Mouse (Mus musculus): ENCODE data around the gene Cst11. TPM values are rescaled to one million over a fixed set of nuclear protein-coding genes. Genes with fewer than 3 reads are reported as not detected.

The Cst11 gene
- not detected for total RNA-seq (2023)

DNA sequence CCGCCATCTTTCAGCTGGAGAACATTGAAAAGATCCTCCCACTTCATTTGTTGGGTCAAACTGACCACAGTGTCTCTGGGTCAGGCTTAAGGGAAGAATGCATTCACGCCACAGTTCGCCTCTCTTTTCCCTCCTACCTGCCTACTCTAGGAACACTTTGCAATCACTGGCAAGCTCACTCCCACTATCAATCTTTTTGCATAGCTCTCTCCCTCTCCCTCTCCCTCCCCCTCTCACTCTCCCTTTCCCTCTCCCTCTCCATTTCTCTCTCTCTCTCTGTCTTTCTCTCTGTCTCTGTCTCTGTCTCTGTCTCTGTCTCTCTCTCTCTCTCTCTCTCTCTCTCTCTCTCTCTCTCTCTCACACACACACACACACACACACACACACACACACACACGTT, at the start of gene Cst11:
Gene Cst11 (minus strand): TSS at position 101 of the 400 bp plus-strand sequence.

DNA sequence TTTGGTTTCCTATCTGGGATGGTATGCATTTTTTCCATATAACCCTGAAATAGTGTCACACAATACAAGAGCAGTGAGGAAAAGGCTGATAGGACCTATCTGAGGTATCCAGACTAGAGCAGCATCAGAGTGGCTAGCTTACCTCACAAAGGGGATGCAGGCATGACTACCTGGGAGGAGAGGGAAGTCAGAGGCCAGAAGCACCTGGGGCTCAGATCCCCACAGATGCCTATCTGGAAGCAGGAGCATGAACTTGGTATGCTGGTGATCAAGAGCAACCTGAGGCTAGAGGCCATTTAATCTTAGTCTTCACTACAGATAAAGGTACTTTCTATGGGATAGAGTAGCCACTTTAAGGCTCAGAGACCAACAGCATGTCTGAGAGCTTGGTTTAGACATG, 48.6 kb upstream of the Cst11 start, which contains the start of gene Cst13:
Gene Cst13 (plus strand): TSS at position 173 of the 400 bp plus-strand sequence.

DNA sequence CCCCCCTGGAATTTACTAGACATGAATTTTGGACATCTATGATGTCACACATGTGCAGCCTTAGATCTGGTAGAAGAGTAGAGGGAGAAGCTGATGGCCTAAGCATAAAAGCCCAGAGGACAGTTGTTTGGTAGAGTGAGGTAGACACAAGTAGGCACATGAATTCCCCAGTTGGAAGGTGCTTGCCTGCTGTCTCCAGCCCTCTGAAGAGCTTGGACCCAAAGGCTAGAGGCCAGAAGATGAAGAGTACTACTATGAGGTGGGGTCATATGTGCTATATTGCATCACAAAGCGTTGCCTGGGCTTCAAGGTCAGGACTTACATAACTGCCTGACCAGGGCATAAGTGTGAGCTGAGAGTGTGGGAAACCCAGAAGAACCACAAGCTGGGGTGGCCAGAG, 27.2 kb upstream of the Cst11 start, which contains the start of gene Cst8:
Gene Cst8 (plus strand): TSS at position 301 of the 400 bp plus-strand sequence.

DNA sequence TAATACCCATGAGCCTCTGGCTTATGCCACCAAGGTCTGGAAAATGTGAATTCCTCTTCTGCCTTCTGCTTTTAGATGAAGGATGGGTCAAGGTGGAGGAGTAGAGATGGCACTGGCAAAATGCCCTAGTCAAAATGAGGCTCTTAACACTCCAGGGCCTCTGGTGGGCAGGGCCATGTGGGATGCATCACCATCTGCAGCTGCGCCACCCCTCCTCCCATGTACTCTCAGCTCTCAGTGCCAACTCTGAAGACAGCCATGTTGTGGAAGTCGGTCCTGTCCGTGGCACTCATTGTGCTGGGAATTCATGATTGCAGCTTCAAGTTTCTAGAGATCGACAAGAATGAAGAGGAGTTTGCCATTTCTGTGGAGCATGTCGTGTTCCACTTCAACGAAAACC, 17.8 kb upstream of the Cst11 start, which contains the start of gene Cst12:
Gene Cst12 (plus strand): TSS at position 220 of the 400 bp plus-strand sequence.

DNA sequence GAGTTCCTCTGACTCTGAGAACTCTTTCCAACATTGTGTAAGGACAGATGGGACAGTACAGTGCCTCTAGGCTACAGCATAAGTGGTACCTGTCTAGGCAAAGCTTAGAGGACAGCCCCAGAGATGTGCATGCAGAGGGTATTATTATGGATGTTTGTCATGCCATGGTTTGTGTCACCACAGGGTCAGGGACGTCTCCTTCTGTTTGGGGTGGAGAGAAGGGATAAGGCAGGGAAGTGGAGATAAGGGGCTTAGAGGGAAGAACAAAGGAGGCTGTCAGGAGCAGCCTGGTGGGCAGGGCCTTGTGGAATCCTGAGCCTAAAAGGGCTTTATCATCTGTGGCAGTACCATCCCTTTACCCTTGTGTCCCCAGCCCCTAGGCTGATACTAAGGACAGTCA, 10.4 kb upstream of the Cst11 start, which contains the start of gene 8030411F24Rik:
Gene 8030411F24Rik (plus strand): TSS at position 301 of the 400 bp plus-strand sequence.

DNA sequence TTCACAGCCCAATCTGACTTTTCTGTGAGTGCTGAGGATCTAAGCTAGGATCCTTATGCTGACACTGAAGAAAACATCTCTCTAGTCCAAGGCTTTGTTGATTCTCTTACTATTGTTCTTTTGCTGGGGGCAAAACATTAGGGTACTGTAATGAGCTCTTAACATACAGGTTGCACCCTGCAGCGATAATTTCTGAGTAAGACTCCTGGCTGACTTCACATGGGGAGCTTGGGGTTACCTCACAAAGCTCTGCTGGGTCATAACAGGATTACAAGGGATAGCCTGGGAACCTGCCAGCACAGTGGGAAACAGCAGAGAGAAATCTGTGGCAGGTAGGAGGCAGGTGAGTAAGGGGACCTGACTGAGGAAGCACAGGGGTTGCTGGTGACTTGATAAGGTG, 21.2 kb downstream of the Cst11 start, which contains the start of gene Cstl1:
Gene Cstl1 (plus strand): TSS at position 301 of the 400 bp plus-strand sequence.

DNA sequence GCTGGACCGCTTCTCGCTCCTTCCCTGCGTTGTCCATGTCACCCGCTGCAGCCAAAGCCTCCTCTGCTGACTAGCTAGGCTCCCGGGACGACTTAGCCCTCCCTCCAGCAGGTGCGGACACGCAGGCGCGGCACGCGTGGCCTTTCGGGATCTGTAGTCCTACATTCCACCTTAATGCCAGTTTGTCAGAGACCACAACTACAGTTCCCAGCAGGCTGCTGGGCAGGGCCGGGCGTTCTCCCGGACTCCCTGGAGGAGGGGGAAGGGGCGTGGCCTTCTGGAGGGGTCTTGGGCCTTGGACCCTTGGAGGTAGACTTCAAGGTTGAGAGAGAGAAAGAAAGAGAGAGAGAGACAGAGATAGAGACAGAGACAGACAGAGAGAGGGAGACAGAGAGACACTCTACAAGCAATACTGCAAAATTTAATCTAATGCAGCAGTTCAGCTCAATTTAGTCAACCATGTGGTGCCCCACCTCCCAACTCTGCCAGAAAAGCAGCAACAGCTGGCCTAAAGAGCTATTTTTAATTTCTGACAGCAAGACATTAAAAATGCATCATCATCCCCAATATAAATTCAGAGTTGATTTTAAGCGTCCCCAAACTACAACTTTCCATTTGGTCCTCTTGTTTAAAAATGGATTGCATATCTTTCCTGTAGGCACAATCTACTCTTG, 38.8 kb downstream of the Cst11 start, which contains the start of gene Napb:
Gene Napb (minus strand): TSS at position 141 of the 674 bp plus-strand sequence.

Other genes starting within 250 kb of the Cst11 start
- 22.1 TPM for gene Nxt1, start 98.9 kb downstream of the Cst11 start, total RNA-seq (2023)
- gene Gzf1, start 90.5 kb downstream of the Cst11 start, total RNA-seq (2023), result 6.8 TPM
- gene Napb, start 39.0 kb downstream of the Cst11 start, total RNA-seq (2023), result 1.1 TPM
- gene Cstl1, start 21.1 kb downstream of the Cst11 start, total RNA-seq (2023), result not detected
- not detected for gene 8030411F24Rik, start 10.5 kb upstream of the Cst11 start, total RNA-seq (2023)
- gene Cst12, start 17.9 kb upstream of the Cst11 start, total RNA-seq (2023), result not detected
- gene Cst8, start 27.3 kb upstream of the Cst11 start, total RNA-seq (2023), result not detected
- not detected for gene Cst13, start 48.6 kb upstream of the Cst11 start, total RNA-seq (2023)
- not detected for gene Cst9, start 63.6 kb upstream of the Cst11 start, total RNA-seq (2023)
- not detected for gene 9230104L09Rik, start 93.5 kb upstream of the Cst11 start, total RNA-seq (2023)
- 81.4 TPM for gene Cst3, start 104.2 kb upstream of the Cst11 start, total RNA-seq (2023)
- gene Gm1330, start 231.8 kb upstream of the Cst11 start, total RNA-seq (2023), result not detected
- gene Gm10750, start 245.7 kb upstream of the Cst11 start, total RNA-seq (2023), result not detected

Data from CD4-positive naive resting alpha-beta T cell, adult 57 days (primary cell).